Mouse (Mus musculus) cerebellum, adult 18-20 months (tissue): Measurements from ENCODE around the gene Psen2.

ENCODE experiments used
- DNase-seq, 2 experiments: peaks; one replicate each; pipeline ENCODE4 v3.0.0; 2021

Gene Psen2

GRCm38 (mm10) chr1:180263364-180263997, at the start of gene Psen2:
Psen2 (minus strand) TSS chr1:180263438.
- no peak for DNase-seq

DNA sequence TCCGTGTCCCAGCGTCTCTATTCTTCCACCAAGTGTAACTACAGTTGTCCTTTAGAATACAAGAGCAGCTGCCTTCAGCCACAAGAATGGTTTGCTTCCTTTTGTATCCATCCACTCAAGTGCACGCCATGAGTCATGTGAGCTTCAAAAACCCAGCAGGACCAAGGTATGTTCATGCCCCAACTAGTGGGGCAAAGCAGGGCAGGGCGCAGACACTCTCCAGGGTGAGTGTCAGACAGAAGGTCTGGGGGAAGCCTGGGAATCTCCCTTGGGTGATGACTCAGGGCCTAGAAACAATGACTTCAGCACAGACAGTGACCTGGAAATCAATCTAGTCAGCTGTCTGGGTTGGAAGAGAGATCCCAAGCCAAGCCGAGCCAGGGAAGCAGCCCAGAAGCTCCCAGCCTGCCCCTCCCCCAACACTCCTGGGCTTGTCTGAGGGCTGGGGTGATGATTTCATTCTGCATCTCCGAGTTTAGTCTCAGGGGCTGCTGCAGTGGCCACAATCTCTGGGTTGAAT, 49.6 kb upstream of the Psen2 start:
- DNase-seq, result peak; percentile 63 to 70

- no peak for DNase-seq
Measured at GRCm38 (mm10) chr1:180312286-180312685, 49.0 kb upstream of the Psen2 start.

DNA sequence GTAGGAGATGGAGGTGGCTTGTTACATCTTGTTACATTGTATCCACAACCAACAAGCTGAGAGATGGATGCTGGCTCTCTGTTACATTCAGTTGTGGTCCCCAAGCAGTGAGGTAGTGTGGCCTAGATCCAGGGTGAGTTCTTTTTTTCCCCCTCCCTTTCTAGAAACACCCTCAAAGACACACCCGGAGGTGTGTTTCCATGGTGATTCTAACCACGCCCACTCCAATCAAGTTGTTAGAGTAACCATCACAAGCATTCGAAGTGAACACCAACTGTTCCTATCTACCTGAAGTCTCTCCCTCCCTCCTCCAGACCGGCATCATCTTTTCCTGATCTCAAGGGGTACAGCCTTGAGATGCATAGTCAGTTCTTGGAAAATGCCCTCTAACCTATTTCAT, 45.7 kb upstream of the Psen2 start:
- DNase-seq, result no peak

GRCm38 (mm10) chr1:180307661-180308060, 44.4 kb upstream of the Psen2 start:
- no peak for DNase-seq

DNA sequence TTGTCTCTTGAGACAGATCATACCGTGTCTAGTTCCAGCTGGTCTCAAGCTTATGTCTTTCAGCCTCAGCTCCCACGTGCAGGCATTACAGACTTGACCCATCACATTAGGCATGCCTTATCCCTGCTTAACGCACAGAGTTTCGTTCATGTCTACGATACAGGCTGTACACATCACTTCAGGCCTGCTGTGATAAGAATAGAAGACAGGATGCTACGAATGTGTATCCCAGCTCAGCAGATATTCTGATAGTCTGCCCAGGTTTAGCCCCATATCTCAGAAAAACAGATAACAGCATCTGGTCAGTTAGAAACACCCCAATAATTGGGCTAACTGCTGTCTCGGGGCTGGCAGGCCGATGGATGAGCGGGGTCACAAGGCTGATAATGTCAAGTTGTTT, 43.7 kb upstream of the Psen2 start:
- no peak for DNase-seq

- no peak for DNase-seq
Measured at GRCm38 (mm10) chr1:180303600-180303999, 40.4 kb upstream of the Psen2 start.

- DNase-seq, result no peak
Measured at GRCm38 (mm10) chr1:180302253-180303120, 39.2 kb upstream of the Psen2 start.

- no peak for DNase-seq
Measured at GRCm38 (mm10) chr1:180300997-180301396, 37.8 kb upstream of the Psen2 start.

- no peak for DNase-seq
Measured at GRCm38 (mm10) chr1:180300292-180300691, 37.1 kb upstream of the Psen2 start.

DNA sequence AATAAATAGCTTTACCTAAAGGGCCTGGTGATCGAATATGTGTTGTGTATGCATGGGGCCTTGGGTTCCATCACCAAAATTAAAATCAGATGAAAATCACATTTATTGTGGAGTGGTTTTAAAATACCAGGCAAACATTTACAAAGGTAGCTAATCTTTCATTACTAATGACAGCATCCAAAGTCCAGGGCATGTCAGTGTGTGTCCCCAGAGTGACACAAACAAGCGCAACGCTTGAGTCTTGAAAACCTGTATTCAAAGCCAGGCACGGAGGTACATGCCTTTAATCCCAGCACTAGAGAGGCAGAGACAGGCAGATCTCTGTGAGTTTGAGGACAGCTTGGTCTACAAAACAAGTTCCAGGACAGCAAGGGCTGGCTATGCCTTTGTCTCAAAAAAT, 36.5 kb upstream of the Psen2 start:
- DNase-seq, result no peak

GRCm38 (mm10) chr1:180296088-180296487, 32.9 kb upstream of the Psen2 start:
- DNase-seq, result no peak

DNA sequence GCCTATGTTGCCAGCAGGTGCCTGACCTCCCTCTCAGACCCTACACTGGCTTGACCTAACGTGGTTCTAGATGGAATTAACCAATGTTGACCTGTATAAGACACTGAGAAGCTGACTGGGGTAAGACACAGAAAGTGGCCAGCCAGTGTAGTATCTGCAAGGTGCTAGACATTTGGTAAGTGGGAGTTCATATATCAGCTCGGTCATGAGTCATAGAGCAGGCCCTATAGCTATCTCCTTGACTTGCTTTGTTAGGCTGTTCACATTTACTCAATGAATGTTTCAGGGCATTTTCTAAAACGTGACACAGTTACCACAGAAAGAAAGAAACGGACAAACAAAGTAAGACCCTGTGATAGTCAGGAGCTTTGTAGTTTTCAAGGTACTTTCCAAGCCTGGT, 27.1 kb upstream of the Psen2 start:
- DNase-seq, result no peak

DNA sequence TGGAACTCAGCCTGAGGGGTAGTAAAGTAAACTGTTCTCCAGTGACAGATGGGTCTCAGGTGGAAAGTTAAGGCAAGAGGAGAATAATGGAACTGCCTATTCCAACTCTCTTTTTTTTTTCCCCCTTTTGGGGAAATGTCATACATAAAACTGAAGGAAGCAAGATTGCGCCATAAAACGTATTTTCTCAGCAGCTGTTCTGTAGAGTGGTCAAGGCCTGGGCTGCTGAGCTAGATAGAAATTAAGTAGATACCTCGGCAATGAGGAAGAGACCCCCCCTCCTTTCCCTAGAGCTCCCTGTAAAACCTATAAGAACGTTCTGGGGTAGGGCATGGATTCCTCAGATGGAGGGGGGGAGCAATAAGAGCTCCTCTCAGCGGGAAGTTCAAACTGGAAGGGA, 26.6 kb upstream of the Psen2 start:
- DNase-seq, result no peak

- no peak for DNase-seq
Measured at GRCm38 (mm10) chr1:180288872-180289468, 25.7 kb upstream of the Psen2 start.

GRCm38 (mm10) chr1:180288227-180288626, 25.0 kb upstream of the Psen2 start:
- DNase-seq, result no peak

GRCm38 (mm10) chr1:180286081-180286831, 23.0 kb upstream of the Psen2 start:
- DNase-seq, result no peak

- DNase-seq, result no peak
Measured at GRCm38 (mm10) chr1:180283813-180284768, 20.9 kb upstream of the Psen2 start.

- no peak for DNase-seq
Measured at GRCm38 (mm10) chr1:180282581-180282980, 19.3 kb upstream of the Psen2 start.

DNA sequence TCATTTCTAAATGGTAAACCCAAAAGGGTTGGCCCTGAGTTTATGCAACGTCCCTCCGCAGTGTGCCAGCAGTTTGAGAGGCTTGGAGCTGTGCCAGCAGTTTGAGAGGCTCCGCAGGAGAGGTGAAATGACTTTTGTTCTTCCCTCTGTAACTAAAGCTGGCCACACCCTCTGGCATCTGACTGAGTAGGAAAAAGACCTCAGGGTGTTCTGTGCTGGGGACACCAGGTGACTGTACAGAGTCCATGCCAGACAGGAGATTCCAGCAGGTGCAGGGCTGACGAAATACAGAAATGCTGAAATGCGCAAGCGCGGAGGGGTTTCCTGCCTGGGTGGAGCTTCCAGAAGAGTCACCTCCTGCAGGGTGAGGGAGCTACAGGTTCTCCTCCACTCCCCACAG, 16.4 kb upstream of the Psen2 start:
- DNase-seq, result peak; percentile 69 to 74

DNA sequence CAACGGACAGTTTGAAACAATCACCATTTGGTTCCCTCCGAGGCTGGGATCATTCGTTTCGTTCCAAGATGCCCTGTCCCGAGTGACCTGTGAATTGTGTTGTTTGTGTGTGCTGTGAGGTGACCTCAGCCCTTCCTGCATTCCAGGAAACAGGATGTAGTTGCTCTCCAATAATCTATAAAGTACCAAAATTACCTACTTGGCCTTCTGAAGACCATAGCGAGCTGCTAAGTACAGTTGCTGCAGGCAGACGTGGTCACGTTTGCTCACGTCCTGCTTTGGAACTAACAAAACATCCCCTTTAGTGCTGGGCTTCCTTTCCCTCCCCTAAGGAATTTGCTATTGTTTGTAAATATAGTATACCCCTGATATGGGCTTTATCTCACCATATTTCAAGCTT, 14.3 kb upstream of the Psen2 start:
- DNase-seq, result no peak
